Mouse (Mus musculus) limb, embryonic 10.5 days (tissue): ENCODE data around the gene Impg1. TPM values are rescaled to one million over a fixed set of nuclear protein-coding genes. Genes with fewer than 3 reads are reported as not detected.

Experiments
- DNase-seq: peaks from one replicate; pipeline ENCODE4 v3.0.0-alpha.2; 2017; ENCODE audit warnings: low spot score
- H3K27ac ChIP-seq: fragments of 300-500 bp; sonication (generic); 2 replicates; pipeline ENCODE4 v1.5.1; 2016; ENCODE audit warnings: mild to moderate bottlenecking
- H3K27me3 ChIP-seq: fragments of 300-500 bp; sonication (generic); 2 replicates; pipeline ENCODE4 v1.6.1; 2016; ENCODE audit warnings: low read depth, mild to moderate bottlenecking; ENCODE audit not compliant: poor library complexity, severe bottlenecking
- H3K36me3 ChIP-seq: fragments of 300-500 bp; sonication (generic); 2 replicates; pipeline ENCODE4 v1.6.1; 2016; ENCODE audit warnings: mild to moderate bottlenecking, moderate library complexity
- H3K4me1 ChIP-seq: fragments of 300-500 bp; sonication (generic); 2 replicates; pipeline ENCODE4 v1.6.1; 2016
- H3K4me3 ChIP-seq: fragments of 300-500 bp; sonication (generic); 2 replicates; pipeline ENCODE4 v1.5.1; 2016; ENCODE audit warnings: mild to moderate bottlenecking, moderate library complexity
- H3K9me3 ChIP-seq: fragments of 300-500 bp; sonication (generic); replicated peaks from 2 replicates; pipeline ENCODE4 v1.6.1; 2016; ENCODE audit warnings: mild to moderate bottlenecking
- WGBS: fragments of 180-500 bp; shearing (Covaris S2); methylation state at CpG from one replicate; pipeline ENCODE4 v1.1.7; 2016; 5-methylcytosine and 5-hydroxymethylcytosine counted together
- polyA plus RNA-seq: library from polyadenylated mRNA; unstranded; fragments of >200 nt; fragmentation: Nextera tagmentation; extraction: Ambion mirVana; gene quantifications from 2 replicates; pipeline ENCODE4 v1.2.1, GENCODE M21; 2016

Impg1 gene
- polyA plus RNA-seq, 1 experiment from 2014 or later, result not detected

DNA sequence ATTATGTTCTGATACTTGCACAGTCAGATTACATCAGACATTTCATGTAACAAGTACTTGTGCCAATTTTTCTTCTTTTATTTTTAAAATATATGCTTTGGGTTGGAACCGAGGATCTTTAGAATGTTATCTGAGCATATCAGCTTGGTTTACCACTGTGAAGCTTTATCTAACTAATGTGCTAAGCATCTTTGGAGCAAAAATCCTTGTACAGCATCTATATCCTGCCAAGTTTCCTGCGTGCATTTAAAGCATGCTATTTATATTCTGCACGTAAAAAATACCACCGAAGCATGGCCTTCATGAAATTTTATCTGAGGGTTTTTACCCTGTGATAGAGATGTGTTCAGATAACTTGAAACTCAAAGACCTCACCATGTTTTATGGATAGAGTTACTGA is 169.2 kb downstream of the Impg1 start:
- Histone ChIP-seq H3K4me3 (no peak overlapping the region), H3K36me3 (no peaks in the 10 kb centered on the region), H3K9me3 (no peaks in the 10 kb centered on the region), H3K27me3 (no peaks in the 10 kb centered on the region), H3K4me1 (no peaks in the 10 kb centered on the region), H3K27ac (no peak overlapping the region)
- no peak for DNase-seq
- WGBS, result 82% methylated on average over 4 of the region's 4 CpGs

DNA sequence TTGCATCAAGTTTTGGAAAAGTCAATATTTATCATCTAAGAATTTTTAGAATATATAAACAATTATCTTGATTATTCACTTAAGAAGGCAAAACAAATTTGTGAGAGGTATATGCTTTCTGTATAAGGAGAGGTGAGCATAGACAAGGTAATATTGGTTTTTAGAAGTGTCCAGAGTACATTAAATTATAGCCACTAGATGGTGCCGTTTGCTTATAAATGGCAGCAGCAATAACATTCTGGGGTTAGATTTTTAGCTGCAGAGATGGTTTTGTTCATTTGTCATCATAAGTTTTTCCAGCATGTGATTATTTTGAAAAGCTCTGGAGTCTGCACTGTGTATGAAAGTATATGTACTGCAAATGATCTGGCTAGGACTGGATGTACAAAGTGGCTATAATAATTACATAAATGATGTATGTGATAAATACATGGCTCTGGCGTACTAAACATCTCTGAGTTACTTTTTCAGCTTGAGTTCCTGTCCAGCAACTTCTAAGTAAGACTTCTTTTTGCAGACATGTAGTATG is 172.2 kb downstream of the Impg1 start:
- H3K27me3 ChIP-seq, result no peaks in the 10 kb centered on the region
- no peaks in the 10 kb centered on the region for H3K4me1 ChIP-seq
- H3K27ac ChIP-seq, result no peak overlapping the region
- H3K9me3 ChIP-seq, result no peaks in the 10 kb centered on the region
- 62% methylated on average over 2 of the region's 2 CpGs for WGBS
- no peaks in the 10 kb centered on the region for H3K36me3 ChIP-seq
- no peak overlapping the region for H3K4me3 ChIP-seq
- no peak for DNase-seq

DNA sequence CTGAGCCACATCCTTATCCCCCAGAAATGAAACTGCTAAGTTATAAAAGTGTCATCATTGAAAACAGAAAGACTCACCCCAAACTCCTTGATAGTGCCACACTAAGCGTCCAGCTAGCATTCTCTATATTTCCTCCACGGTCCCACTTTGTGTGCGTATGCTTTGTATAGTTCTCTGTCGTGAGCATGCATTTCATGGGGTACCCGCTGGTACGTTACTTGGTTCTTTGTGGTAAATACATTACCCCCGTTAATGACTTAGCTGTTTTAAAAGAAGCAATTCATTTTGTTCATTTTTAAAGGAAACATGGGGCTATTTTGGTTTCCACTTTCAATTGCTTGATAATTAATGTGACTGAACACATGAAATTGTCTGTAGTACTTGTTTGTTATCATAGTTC is 178.4 kb downstream of the Impg1 start:
- no peak overlapping the region for H3K4me3 ChIP-seq
- no peaks in the 10 kb centered on the region for H3K27me3 ChIP-seq
- DNase-seq, result no peak
- no peaks in the 10 kb centered on the region for H3K9me3 ChIP-seq
- 93% methylated on average over 7 of the region's 7 CpGs for WGBS
- H3K27ac ChIP-seq, result no peak overlapping the region
- H3K4me1 ChIP-seq, result no peaks in the 10 kb centered on the region
- 0 out of 2 replicates have a peak, but pooled peaks cover 2% of the 10 kb centered on the region for H3K36me3 ChIP-seq

DNA sequence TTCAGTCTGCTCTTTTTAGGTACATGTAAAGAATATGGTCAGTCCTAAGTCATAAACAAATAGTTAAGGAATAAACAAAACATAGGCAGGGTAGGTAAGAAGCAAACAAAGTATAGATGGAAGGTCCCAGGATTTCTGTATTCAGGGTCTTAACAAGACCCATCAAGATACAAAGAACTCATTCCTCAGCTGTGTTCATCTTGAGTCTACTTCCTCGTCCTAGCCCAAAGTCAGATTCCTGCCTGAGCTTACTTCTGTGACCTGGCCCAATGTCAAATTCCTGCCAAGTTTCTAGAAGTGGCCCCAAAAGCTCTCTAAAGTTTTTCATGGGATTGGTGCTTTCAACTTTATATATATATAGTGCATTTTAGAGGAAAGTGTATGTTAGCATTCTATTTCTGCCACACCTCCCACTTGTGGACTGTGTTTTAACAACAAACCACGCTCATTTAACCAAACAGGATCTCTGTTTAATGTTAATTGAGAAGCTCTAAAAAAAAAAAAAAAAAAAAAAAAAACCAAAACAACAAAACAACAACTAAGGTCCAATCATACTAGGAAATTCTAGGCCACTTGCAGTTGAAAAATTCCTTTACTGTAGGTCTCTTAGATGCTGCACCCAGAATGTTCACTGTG is 180.6 kb downstream of the Impg1 start:
- DNase-seq, result no peak
- no peaks in the 10 kb centered on the region for H3K4me1 ChIP-seq
- no peaks in the 10 kb centered on the region for H3K9me3 ChIP-seq
- H3K36me3 ChIP-seq, result 0 out of 2 replicates have a peak, but pooled peaks cover 2% of the 10 kb centered on the region
- no peak overlapping the region for H3K4me3 ChIP-seq
- H3K27me3 ChIP-seq, result no peaks in the 10 kb centered on the region
- no peak overlapping the region for H3K27ac ChIP-seq
- 86% methylated on average over 2 of the region's 2 CpGs for WGBS

DNA sequence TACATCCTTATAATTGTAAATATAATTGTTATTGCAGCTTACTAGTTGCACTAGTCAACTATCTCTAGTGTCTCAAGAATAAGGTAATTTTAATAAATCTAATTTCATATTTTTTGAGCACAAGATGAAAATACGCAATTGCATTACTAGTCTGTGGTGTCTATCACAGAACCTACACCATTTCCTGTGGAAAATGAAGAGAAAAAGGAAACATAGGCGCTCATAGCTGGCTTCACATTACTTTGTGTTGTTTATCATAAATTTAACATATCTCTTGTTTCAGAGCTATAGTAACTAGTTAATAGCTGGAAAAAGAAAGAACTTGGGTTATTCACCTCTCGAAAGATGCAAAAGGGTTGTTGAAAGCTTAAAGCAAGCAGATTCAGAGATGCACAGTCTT is 182.9 kb downstream of the Impg1 start:
- Histone ChIP-seq H3K4me1 (no peaks in the 10 kb centered on the region), H3K36me3 (0 out of 2 replicates have a peak, but pooled peaks cover 2% of the 10 kb centered on the region), H3K27me3 (no peaks in the 10 kb centered on the region), H3K27ac (no peak overlapping the region), H3K4me3 (no peak overlapping the region), H3K9me3 (no peaks in the 10 kb centered on the region)
- WGBS, result 93% methylated on average over 3 of the region's 3 CpGs
- no peak for DNase-seq

DNA sequence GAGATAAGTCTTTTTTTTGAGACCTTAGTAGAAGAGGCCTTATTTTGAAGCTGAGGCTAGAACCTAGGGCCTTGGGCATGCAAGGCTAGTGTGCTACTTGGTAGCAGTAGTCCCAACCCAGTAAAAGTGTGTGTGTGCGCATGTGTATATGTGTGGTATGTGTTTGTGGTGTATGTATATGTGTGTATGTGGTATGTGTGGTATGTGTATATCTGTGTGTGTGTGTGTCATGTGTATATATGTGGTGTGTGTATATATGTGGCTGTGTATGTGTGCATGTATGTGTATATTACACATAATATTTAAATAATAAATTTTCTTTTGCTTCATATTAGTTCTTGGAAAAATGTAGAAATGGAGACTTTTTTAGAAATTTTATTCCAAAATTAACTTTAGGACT is 184.6 kb downstream of the Impg1 start:
- no peaks in the 10 kb centered on the region for H3K27me3 ChIP-seq
- no peak overlapping the region for H3K4me3 ChIP-seq
- H3K27ac ChIP-seq, result no peak overlapping the region
- WGBS, result 97% methylated on average over 1 of the region's 1 CpGs
- no peak for DNase-seq
- H3K4me1 ChIP-seq, result peaks cover 4% of the 10 kb centered on the region; the same call in 1 of the 2 replicates
- H3K9me3 ChIP-seq, result no peaks in the 10 kb centered on the region
- 0 out of 2 replicates have a peak, but pooled peaks cover 2% of the 10 kb centered on the region for H3K36me3 ChIP-seq

DNA sequence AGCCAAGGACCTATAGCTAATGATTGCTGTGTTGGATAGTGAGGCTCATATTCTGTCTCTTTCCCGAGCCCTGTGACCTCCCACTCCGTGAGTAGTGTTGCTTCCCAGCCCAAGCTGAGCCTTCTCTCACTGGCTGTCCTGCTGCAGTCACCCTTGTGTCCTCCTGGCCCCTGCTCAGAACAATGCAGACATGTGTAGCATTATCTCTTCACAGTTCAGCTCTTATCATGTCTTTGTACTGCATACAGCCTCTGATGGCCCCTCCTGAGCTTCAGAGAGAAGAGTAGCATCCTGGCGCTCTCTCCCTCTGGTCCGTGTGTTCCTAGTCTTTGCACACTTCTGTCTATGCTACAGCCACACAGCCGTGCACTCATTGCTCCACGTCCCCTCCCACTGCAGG is 187.5 kb downstream of the Impg1 start:
- peaks cover 4% of the 10 kb centered on the region; the same call in 1 of the 2 replicates for H3K4me1 ChIP-seq
- no peak overlapping the region for H3K27ac ChIP-seq
- 90% methylated on average over 6 of the region's 6 CpGs for WGBS
- H3K9me3 ChIP-seq, result no peaks in the 10 kb centered on the region
- no peaks in the 10 kb centered on the region for H3K36me3 ChIP-seq
- no peak overlapping the region for H3K4me3 ChIP-seq
- H3K27me3 ChIP-seq, result no peaks in the 10 kb centered on the region
- no peak for DNase-seq

DNA sequence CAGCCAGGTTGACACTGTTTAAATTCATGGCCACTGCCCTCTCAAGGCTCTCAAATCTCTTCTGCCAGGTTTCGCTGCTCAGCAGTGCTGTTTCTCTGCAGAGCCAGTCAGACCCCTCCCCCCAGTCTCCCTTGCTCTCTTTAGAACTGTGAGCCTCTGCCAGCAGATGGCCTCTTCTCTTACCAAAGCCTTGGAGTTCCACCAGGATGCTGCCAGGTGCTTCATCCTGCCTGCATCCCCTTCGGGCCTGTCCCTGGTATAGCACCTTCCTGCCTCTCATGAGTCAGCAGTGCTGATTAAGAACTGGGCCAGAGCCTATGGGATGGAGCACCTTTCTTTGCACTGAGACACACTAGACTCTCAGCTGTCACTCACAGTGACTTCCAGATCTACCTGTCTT is 188.1 kb downstream of the Impg1 start:
- no peaks in the 10 kb centered on the region for H3K27me3 ChIP-seq
- peaks cover 4% of the 10 kb centered on the region; the same call in 1 of the 2 replicates for H3K4me1 ChIP-seq
- no peak for DNase-seq
- no peaks in the 10 kb centered on the region for H3K9me3 ChIP-seq
- H3K27ac ChIP-seq, result no peak overlapping the region
- no peak overlapping the region for H3K4me3 ChIP-seq
- H3K36me3 ChIP-seq, result no peaks in the 10 kb centered on the region
- WGBS, result 45% methylated on average over 2 of the region's 2 CpGs

DNA sequence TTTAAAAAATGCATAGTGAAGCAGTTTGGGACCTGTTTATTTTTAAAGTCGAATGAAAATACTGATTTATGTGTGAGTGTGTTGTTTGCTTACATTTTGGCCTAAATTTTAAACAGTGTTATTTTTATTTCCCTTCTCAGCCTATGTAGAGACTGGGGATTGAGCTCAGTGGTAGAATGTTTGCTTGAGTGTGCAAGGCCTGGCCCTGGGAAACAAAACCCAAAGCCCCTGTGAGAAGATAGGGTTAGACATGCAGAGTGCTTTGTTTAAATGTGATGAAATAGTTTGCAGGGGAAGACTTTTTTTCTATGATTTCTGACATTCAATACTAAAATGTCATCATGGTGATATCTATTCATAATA is 189.5 kb downstream of the Impg1 start:
- no peak overlapping the region for H3K27ac ChIP-seq
- no peak for DNase-seq
- H3K4me1 ChIP-seq, result peaks cover 4% of the 10 kb centered on the region; the same call in 1 of the 2 replicates
- 85% methylated on average over 1 of the region's 1 CpGs for WGBS
- H3K36me3 ChIP-seq, result no peaks in the 10 kb centered on the region
- H3K9me3 ChIP-seq, result no peaks in the 10 kb centered on the region
- no peak overlapping the region for H3K4me3 ChIP-seq
- H3K27me3 ChIP-seq, result no peaks in the 10 kb centered on the region

DNA sequence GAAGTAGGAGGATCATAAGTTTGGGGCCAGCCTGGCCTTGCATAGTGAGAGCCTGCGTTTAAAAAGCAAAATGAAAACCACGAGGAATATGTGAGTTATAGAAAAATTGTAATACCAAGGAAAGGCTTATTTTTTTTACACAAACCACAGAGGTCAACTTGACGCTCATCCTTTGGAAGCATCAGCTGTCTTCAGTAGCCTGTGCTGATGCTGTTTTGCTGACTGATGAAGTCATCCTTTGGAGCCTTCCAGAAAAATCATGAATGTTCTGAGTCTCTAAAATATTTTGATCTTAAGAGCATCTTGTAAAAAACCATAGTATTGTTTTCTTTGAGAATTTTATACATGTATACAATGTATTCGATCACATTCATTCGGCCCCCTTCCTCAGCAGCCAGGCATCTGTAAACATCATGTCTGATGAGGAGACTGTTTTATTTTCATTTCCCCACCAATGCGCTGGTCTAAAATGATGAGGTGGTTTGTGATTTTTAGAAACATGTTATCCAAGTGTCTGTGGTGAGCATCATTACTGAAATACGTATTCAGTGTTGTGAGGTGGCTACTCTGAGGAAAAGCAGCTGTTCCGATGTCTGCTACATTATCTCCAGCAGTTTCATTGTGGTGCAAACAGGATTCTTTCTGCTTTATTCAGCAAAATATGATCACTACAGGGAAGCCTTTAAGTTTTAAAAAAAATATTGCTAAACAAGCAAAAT is 190.1 kb downstream of the Impg1 start:
- no peak overlapping the region for H3K27ac ChIP-seq
- H3K9me3 ChIP-seq, result no peaks in the 10 kb centered on the region
- WGBS, result 92% methylated on average over 8 of the region's 8 CpGs
- no peak for DNase-seq
- peaks cover 4% of the 10 kb centered on the region; the same call in 1 of the 2 replicates for H3K4me1 ChIP-seq
- no peaks in the 10 kb centered on the region for H3K27me3 ChIP-seq
- no peak overlapping the region for H3K4me3 ChIP-seq
- H3K36me3 ChIP-seq, result no peaks in the 10 kb centered on the region

DNA sequence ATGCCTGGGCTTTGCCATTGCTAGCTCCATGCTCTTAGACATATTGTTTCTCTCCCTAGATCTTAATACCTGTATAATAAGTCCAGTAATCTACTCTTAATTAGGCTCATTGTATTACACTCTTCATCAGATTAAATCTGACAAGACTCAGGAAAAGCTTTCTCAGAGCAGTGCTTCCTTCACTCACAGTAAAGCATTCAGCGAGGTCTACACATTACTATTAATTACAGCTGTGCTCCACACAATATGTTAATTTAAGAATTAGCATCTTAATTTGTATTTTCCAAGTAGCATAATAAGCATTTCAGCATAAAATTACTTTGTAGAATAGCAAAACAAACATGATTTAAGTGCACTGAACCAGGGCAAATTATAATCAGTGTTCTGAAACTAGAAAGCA is 192.3 kb downstream of the Impg1 start:
- peaks cover 4% of the 10 kb centered on the region; the same call in 1 of the 2 replicates for H3K4me1 ChIP-seq
- H3K36me3 ChIP-seq, result no peaks in the 10 kb centered on the region
- H3K27me3 ChIP-seq, result no peaks in the 10 kb centered on the region
- DNase-seq, result no peak
- no peak overlapping the region for H3K27ac ChIP-seq
- 76% methylated on average over 1 of the region's 1 CpGs for WGBS
- no peak overlapping the region for H3K4me3 ChIP-seq
- H3K9me3 ChIP-seq, result no peaks in the 10 kb centered on the region

DNA sequence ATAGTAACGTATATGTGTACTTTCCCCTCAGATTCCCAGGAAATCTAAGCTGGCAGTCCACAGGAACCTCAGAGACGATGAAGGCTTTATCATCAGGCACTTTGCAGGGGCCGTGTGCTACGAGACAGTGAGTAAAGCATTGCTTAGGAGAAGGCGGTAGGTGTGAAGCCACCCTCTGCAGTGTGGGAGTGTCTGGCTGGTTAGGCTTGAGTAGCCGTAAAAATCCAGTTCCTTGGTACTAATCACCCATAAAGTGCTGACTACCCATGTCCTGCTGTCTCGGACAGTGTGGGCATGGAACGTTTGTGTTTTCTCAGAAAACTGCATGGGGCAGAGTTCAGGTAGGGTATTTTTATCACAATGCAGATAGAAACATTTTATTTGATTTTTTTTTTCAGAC is 195.7 kb downstream of the Impg1 start:
- Histone ChIP-seq H3K9me3 (no peaks in the 10 kb centered on the region), H3K27me3 (no peaks in the 10 kb centered on the region), H3K36me3 (no peaks in the 10 kb centered on the region), H3K4me3 (no peak overlapping the region), H3K27ac (no peak overlapping the region), H3K4me1 (no peaks in the 10 kb centered on the region)
- no peak for DNase-seq
- 68% methylated on average over 8 of the region's 8 CpGs for WGBS

DNA sequence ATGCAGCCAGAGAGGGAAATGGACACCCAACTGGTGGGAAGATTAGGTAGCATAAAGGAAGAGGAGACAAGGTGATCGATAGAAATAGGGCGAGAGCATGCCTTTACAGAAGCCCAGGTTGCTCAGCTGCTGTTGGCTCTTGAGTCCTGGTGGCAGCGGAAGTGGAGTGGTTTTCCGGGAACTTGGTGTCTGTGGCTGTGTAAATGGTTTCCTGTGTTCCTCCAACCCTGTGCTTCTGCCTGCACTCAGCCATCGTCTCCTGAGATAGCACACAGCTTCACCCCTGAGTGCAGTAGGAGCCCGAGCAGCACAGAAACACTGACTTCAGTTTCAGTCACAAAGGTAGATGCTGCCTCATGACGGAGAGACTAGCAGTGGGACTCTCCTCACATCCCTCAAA is 198.8 kb downstream of the Impg1 start:
- Histone ChIP-seq H3K27ac (no peak overlapping the region), H3K4me1 (peaks cover 16% of the 10 kb centered on the region), H3K36me3 (no peaks in the 10 kb centered on the region), H3K27me3 (no peaks in the 10 kb centered on the region), H3K4me3 (no peak overlapping the region), H3K9me3 (no peaks in the 10 kb centered on the region)
- 87% methylated on average over 7 of the region's 7 CpGs for WGBS
- DNase-seq, result no peak
